Mouse (Mus musculus): Measurements from ENCODE around the gene Rsl24d1. TPM values are rescaled to one million over a fixed set of nuclear protein-coding genes. Genes with fewer than 3 reads are reported as not detected.
"Not testable (repeated sequence)": the region's sequence is repeated elsewhere in the genome, so short reads cannot be mapped to it uniquely, and the experiment has no call there.

Rsl24d1 gene
- polyA plus RNA-seq, 1 experiment from 2014 or later, result 145 TPM

GRCm38 (mm10) chr9:73116704-73117103, 3.5 kb downstream of the Rsl24d1 start:
- H3K9me3 ChIP-seq (ENCODE audit: control insufficient read depth, low read length); H3K4me2 ChIP-seq (ENCODE audit: low read depth); H3K27me3 ChIP-seq (ENCODE audit: control insufficient read depth, insufficient read depth, low read length); DNase-seq (ENCODE audit: low spot score); H3K27ac ChIP-seq (ENCODE audit: low read depth, low read length); H3K4me1 ChIP-seq (ENCODE audit: control insufficient read depth, insufficient read depth, low read length); H3K36me3 ChIP-seq (ENCODE audit: control insufficient read depth, insufficient read depth, low read length); ATAC-seq (ENCODE audit: insufficient read depth, low FRiP score, low TSS enrichment); H3K4me3 ChIP-seq (ENCODE audit: low read depth, low read length); H3K9ac ChIP-seq (ENCODE audit: low read length): not testable (repeated sequence)
- WGBS, result 87% methylated on average over 4 of the region's 6 CpGs

- Histone ChIP-seq H3K9ac (ENCODE audit: low read length) (no peak overlapping the region), H3K4me1 (ENCODE audit: control insufficient read depth, insufficient read depth, low read length) (no peaks in the 10 kb centered on the region), H3K27me3 (ENCODE audit: control insufficient read depth, insufficient read depth, low read length) (no peaks in the 10 kb centered on the region), H3K36me3 (ENCODE audit: control insufficient read depth, insufficient read depth, low read length) (peaks cover 5% of the 10 kb centered on the region), H3K4me2 (ENCODE audit: low read depth) (no peak overlapping the region), H3K9me3 (ENCODE audit: control insufficient read depth, low read length) (no peaks in the 10 kb centered on the region), H3K4me3 (ENCODE audit: low read depth, low read length) (no peak overlapping the region), H3K27ac (ENCODE audit: low read depth, low read length) (no peak overlapping the region)
- DNase-seq (ENCODE audit: low spot score) (no peak), ATAC-seq (ENCODE audit: insufficient read depth, low FRiP score, low TSS enrichment) (no peak)
- 90% methylated on average over 4 of the region's 4 CpGs for WGBS
Measured at GRCm38 (mm10) chr9:73118012-73118411, 4.8 kb downstream of the Rsl24d1 start.

- Histone ChIP-seq H3K4me3 (ENCODE audit: low read depth, low read length) (no peak overlapping the region), H3K9me3 (ENCODE audit: control insufficient read depth, low read length) (no peaks in the 10 kb centered on the region), H3K27me3 (ENCODE audit: control insufficient read depth, insufficient read depth, low read length) (no peaks in the 10 kb centered on the region), H3K9ac (ENCODE audit: low read length) (no peak overlapping the region), H3K4me1 (ENCODE audit: control insufficient read depth, insufficient read depth, low read length) (no peaks in the 10 kb centered on the region), H3K36me3 (ENCODE audit: control insufficient read depth, insufficient read depth, low read length) (peaks cover 15% of the 10 kb centered on the region), H3K27ac (ENCODE audit: low read depth, low read length) (no peak overlapping the region), H3K4me2 (ENCODE audit: low read depth) (no peak overlapping the region)
- DNase-seq (ENCODE audit: low spot score) (no peak), ATAC-seq (ENCODE audit: insufficient read depth, low FRiP score, low TSS enrichment) (no peak)
- 83% methylated on average over 8 of the region's 8 CpGs for WGBS
Measured at GRCm38 (mm10) chr9:73121735-73122134, 8.5 kb downstream of the Rsl24d1 start.

GRCm38 (mm10) chr9:73125043-73125570, 11.9 kb downstream of the Rsl24d1 start:
- H3K9ac ChIP-seq (ENCODE audit: low read length), result no peak overlapping the region
- ATAC-seq (ENCODE audit: insufficient read depth, low FRiP score, low TSS enrichment), result no peak
- no peaks in the 10 kb centered on the region for H3K9me3 ChIP-seq (ENCODE audit: control insufficient read depth, low read length)
- H3K4me1 ChIP-seq (ENCODE audit: control insufficient read depth, insufficient read depth, low read length), result no peaks in the 10 kb centered on the region
- H3K4me3 ChIP-seq (ENCODE audit: low read depth, low read length), result no peak overlapping the region
- peaks cover 18% of the 10 kb centered on the region for H3K36me3 ChIP-seq (ENCODE audit: control insufficient read depth, insufficient read depth, low read length)
- WGBS, result 93% methylated on average over 8 of the region's 8 CpGs
- H3K27me3 ChIP-seq (ENCODE audit: control insufficient read depth, insufficient read depth, low read length), result no peaks in the 10 kb centered on the region
- H3K27ac ChIP-seq (ENCODE audit: low read depth, low read length), result no peak overlapping the region
- DNase-seq (ENCODE audit: low spot score), result no peak
- no peak overlapping the region for H3K4me2 ChIP-seq (ENCODE audit: low read depth)

GRCm38 (mm10) chr9:73127457-73127856, 14.2 kb downstream of the Rsl24d1 start:
- 86% methylated on average over 2 of the region's 2 CpGs for WGBS
- ATAC-seq (ENCODE audit: insufficient read depth, low FRiP score, low TSS enrichment), result no peak
- Histone ChIP-seq H3K27me3 (ENCODE audit: control insufficient read depth, insufficient read depth, low read length) (no peaks in the 10 kb centered on the region), H3K36me3 (ENCODE audit: control insufficient read depth, insufficient read depth, low read length) (peaks cover 18% of the 10 kb centered on the region), H3K9me3 (ENCODE audit: control insufficient read depth, low read length) (no peaks in the 10 kb centered on the region), H3K4me3 (ENCODE audit: low read depth, low read length) (no peak overlapping the region), H3K4me2 (ENCODE audit: low read depth) (no peak overlapping the region), H3K27ac (ENCODE audit: low read depth, low read length) (no peak overlapping the region), H3K9ac (ENCODE audit: low read length) (no peak overlapping the region), H3K4me1 (ENCODE audit: control insufficient read depth, insufficient read depth, low read length) (no peaks in the 10 kb centered on the region)
- no peak for DNase-seq (ENCODE audit: low spot score)

GRCm38 (mm10) chr9:73129875-73130274, 16.6 kb downstream of the Rsl24d1 start:
- no peaks in the 10 kb centered on the region for H3K27me3 ChIP-seq (ENCODE audit: control insufficient read depth, insufficient read depth, low read length)
- DNase-seq (ENCODE audit: low spot score), result no peak
- no peak for ATAC-seq (ENCODE audit: insufficient read depth, low FRiP score, low TSS enrichment)
- H3K9me3 ChIP-seq (ENCODE audit: control insufficient read depth, low read length), result no peaks in the 10 kb centered on the region
- no peak overlapping the region for H3K27ac ChIP-seq (ENCODE audit: low read depth, low read length)
- 73% methylated on average over 8 of the region's 8 CpGs for WGBS
- no peak overlapping the region for H3K9ac ChIP-seq (ENCODE audit: low read length)
- no peak overlapping the region for H3K4me3 ChIP-seq (ENCODE audit: low read depth, low read length)
- no peak overlapping the region for H3K4me2 ChIP-seq (ENCODE audit: low read depth)
- H3K36me3 ChIP-seq (ENCODE audit: control insufficient read depth, insufficient read depth, low read length), result peaks cover 13% of the 10 kb centered on the region
- H3K4me1 ChIP-seq (ENCODE audit: control insufficient read depth, insufficient read depth, low read length), result no peaks in the 10 kb centered on the region

GRCm38 (mm10) chr9:73130529-73130928, 17.3 kb downstream of the Rsl24d1 start:
- Histone ChIP-seq H3K9ac (ENCODE audit: low read length) (no peak overlapping the region), H3K9me3 (ENCODE audit: control insufficient read depth, low read length) (no peaks in the 10 kb centered on the region), H3K27ac (ENCODE audit: low read depth, low read length) (no peak overlapping the region), H3K4me2 (ENCODE audit: low read depth) (no peak overlapping the region), H3K27me3 (ENCODE audit: control insufficient read depth, insufficient read depth, low read length) (no peaks in the 10 kb centered on the region), H3K36me3 (ENCODE audit: control insufficient read depth, insufficient read depth, low read length) (peaks cover 12% of the 10 kb centered on the region), H3K4me3 (ENCODE audit: low read depth, low read length) (no peak overlapping the region), H3K4me1 (ENCODE audit: control insufficient read depth, insufficient read depth, low read length) (no peaks in the 10 kb centered on the region)
- DNase-seq (ENCODE audit: low spot score), result no peak
- ATAC-seq (ENCODE audit: insufficient read depth, low FRiP score, low TSS enrichment), result no peak
- WGBS, result 83% methylated on average over 4 of the region's 4 CpGs

- Histone ChIP-seq H3K36me3 (ENCODE audit: control insufficient read depth, insufficient read depth, low read length) (no peaks in the 10 kb centered on the region; the same call in 1 of the 2 replicates), H3K27me3 (ENCODE audit: control insufficient read depth, insufficient read depth, low read length) (no peaks in the 10 kb centered on the region), H3K4me3 (ENCODE audit: low read depth, low read length) (no peak overlapping the region), H3K4me1 (ENCODE audit: control insufficient read depth, insufficient read depth, low read length) (no peaks in the 10 kb centered on the region), H3K4me2 (ENCODE audit: low read depth) (no peak overlapping the region), H3K27ac (ENCODE audit: low read depth, low read length) (no peak overlapping the region), H3K9me3 (ENCODE audit: control insufficient read depth, low read length) (no peaks in the 10 kb centered on the region), H3K9ac (ENCODE audit: low read length) (no peak overlapping the region)
- 65% methylated on average over 11 of the region's 11 CpGs for WGBS
- DNase-seq (ENCODE audit: low spot score) (no peak), ATAC-seq (ENCODE audit: insufficient read depth, low FRiP score, low TSS enrichment) (no peak)
Measured at GRCm38 (mm10) chr9:73137341-73137886, 24.2 kb downstream of the Rsl24d1 start.

- 59% methylated on average over 9 of the region's 9 CpGs for WGBS
- no peaks in the 10 kb centered on the region for H3K9me3 ChIP-seq (ENCODE audit: control insufficient read depth, low read length)
- H3K4me3 ChIP-seq (ENCODE audit: low read depth, low read length), result no peak overlapping the region
- H3K36me3 ChIP-seq (ENCODE audit: control insufficient read depth, insufficient read depth, low read length), result no peaks in the 10 kb centered on the region
- no peak for DNase-seq (ENCODE audit: low spot score)
- no peak overlapping the region for H3K4me2 ChIP-seq (ENCODE audit: low read depth)
- H3K27ac ChIP-seq (ENCODE audit: low read depth, low read length), result no peak overlapping the region
- no peak overlapping the region for H3K9ac ChIP-seq (ENCODE audit: low read length)
- H3K4me1 ChIP-seq (ENCODE audit: control insufficient read depth, insufficient read depth, low read length), result no peaks in the 10 kb centered on the region
- no peak for ATAC-seq (ENCODE audit: insufficient read depth, low FRiP score, low TSS enrichment)
- no peaks in the 10 kb centered on the region for H3K27me3 ChIP-seq (ENCODE audit: control insufficient read depth, insufficient read depth, low read length)
Measured at GRCm38 (mm10) chr9:73154347-73154746, 41.1 kb downstream of the Rsl24d1 start.

All from neural tube, embryonic 11.5 days (tissue).